Mouse (Mus musculus) gastrocnemius, postnatal 25 days (tissue): ENCODE results near the gene Nufip2. TPM values are rescaled to one million over a fixed set of nuclear protein-coding genes. Genes with fewer than 3 reads are reported as not detected.

ENCODE experiments used
- DNase-seq: peaks from one replicate; pipeline ENCODE4 v3.0.0; 2022
- total RNA-seq, 2 experiments: library from RNA; stranded (reverse); gene quantifications; 1 replicate in 1 of 2; 2 replicates in 1 of 2; pipeline ENCODE4 v1.2.3; 2021

The Nufip2 gene
- total RNA-seq, 2 experiments from 2014 or later: 34.7 to 37.3 TPM

DNA sequence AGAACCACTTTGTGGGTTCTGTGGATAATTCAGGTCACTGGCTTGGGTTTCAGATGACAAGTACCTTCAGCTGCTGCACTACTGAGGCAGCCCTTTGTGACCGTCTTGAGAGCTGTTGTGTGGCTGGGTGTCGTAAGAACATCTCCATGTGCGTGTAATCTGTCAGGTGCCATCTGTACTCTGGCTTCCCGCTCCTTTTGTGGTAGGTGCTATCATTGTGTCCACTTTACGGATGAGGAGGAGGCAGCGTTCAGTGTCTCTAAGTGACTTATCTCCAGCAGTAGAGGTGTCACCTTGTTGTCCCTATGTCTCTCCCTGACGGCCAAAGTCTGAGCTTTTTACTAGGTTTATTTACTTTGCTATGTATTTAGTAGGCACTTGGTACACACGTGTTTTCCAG is 84.4 kb downstream of the Nufip2 start:
- no peak for DNase-seq

DNA sequence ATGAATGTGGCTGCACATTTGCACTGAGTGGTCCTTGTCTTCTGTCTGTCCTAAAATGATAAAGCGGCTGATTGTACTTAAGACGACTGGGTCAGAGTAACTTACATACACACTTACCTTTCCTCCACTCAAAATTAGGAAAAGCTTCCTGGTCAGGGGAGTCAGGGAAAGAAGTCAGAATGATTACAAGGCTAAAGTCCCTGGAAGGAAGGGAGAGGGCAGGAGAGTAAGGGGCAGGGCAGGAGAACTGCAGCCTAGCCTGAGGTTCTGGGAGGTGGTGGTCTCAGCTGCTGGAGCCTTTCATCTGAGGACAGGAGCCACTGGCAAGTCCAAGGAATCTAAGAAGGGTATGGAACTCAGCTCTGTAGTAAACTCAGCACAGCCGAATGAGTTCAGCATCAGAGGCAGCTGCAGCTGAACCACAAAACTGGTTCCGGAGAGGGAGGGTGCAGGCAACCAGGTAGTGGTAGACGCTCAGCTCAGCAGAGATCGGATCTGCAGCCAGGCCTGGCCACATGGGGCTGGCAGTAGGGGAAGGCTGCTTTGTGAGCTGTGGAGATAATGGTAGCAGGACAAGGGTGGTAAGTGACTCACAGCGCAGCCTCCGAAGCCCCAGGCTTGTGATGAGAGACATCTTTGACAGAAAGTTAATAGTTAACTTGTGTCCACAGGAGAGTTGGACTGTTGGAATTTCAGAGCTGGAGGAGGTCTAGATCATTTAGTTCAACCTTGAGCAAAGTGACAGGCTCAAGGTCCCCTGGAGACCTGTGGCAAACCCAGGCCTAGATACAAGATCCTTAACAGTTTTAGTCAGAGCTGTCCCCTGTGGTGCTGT is 86.1 kb downstream of the Nufip2 start:
- no peak for DNase-seq

DNA sequence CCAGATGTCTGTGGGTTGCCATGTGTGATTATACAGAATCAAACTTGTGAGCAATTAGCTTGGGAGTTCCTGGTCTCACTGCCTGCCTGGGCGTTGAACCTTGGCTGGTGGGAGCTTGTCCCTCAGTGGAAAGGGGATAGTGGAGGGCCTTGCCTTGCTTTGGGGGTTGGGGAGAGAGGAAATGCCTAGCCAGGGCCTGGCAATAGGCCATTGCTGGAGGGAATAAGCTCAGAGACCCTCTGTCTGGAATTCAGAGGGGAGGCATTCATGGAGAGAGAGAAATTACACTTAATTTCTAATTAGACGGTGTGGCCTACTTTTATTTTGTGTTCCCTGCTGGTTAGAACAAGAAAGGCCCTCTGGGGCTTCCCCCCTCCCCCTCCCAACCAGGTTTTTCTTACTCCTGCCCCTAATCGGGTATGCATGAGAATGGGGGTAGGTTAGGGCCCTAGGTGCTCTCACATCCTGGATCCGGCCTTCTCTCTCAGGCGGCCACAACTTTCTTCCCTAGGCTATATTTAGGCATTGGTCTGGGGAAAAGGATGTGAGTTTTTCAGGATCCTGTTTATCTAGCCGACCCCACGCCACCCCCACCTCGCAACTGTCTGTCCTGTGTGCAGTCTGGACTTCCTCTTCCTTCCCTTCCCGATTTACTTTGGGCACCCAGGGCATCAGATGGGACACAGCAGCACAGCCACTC is 89.9 kb downstream of the Nufip2 start:
- DNase-seq: no peak

DNA sequence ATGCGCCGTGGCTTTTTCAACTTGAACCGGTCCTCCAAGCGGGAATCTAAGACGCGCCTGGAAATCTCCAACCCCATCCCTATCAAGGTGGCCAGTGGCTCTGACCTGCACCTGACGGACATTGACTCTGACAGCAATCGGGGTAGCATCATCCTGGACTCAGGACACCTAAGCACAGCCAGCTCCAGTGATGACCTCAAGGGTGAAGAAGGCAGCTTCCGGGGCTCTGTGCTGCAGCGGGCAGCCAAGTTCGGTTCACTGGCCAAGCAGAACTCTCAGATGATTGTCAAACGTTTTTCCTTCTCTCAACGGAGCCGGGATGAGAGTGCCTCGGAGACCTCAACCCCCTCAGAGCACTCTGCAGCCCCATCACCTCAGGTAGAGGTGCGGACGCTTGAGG is 91.5 kb downstream of the Nufip2 start:
- no peak for DNase-seq

DNA sequence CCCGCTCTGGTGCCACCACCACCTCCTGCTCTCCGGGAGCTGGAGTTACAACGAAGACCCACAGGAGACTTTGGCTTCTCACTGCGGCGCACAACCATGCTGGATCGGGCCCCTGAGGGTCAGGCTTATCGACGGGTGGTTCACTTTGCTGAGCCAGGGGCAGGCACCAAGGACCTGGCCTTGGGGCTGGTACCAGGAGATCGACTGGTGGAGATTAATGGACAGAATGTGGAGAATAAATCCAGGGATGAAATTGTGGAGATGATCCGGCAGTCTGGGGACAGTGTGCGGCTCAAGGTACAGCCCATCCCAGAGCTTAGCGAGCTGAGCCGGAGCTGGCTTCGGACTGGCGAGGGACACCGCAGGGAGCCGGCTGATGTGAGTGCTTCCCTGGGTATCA is 92.0 kb downstream of the Nufip2 start:
- no peak for DNase-seq

GRCm38 (mm10) chr11:77779240-77779639 is 93.3 kb downstream of the Nufip2 start:
- no peak for DNase-seq

DNA sequence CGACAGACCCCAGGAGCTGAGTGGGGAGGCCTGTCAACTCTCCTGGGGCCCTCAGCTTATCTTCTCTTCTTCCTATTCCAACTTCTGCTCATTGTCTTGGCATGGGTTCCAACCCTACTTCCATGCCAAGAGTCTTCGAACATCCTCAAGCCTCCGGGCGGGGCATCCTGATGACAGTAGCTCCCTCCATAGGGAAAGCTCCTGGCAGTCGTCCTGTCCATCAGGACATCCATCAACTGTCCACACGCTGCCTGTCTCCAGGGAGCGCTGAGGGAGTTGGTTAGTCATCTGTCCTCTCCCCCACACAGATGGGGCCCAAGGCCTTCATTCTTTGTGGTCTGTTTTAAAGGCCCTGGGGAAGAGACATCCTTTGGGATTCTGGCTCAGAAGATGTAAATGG is 95.1 kb downstream of the Nufip2 start:
- DNase-seq: no peak

GRCm38 (mm10) chr11:77782104-77782815 is 96.3 kb downstream of the Nufip2 start:
- DNase-seq: no peak

- DNase-seq: no peak
Measured at GRCm38 (mm10) chr11:77783211-77783746, 97.3 kb downstream of the Nufip2 start.

DNA sequence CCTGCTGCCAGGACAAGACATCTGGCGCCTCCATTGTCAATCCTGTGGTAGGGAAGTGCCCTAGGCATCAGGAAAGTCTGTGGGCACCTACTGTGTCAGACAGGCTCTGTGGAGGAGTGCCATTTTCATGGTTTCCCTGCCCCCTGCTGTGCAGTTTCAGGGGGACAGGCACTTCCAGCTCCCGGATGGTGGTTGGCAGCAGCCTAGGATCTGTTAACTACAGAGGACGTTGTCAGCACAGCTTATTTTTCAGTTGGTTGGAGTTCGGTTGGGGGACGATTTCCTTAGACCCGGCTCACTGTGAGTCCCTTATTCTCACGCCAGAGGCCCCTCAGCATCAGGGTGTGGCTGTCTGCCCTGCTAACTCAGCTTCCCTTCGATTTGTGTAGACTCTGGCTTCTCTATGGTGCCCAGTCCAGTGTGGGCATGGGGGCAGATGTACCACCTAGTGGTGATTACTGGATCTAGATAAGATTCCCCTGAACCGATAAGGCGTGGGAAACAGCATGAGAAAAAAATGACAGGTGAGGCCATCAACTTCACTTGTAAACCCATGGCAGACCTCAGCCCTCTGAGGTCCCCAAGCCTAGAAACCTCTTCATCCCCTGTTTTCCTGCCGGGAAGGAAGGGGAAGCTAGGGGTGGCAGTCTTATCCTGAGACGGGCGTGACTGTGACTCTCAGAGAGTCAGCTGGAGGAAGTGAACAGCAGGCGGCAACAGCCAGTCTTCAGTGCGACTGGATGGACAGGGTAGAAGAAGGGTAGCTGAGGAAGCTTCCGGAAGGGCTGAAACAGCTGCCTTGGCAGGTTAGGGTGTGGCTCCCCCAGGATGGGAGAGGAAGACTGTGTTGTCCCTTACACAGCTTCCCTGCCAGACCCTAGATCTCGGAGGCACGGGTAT is 98.0 kb downstream of the Nufip2 start:
- DNase-seq: no peak

DNA sequence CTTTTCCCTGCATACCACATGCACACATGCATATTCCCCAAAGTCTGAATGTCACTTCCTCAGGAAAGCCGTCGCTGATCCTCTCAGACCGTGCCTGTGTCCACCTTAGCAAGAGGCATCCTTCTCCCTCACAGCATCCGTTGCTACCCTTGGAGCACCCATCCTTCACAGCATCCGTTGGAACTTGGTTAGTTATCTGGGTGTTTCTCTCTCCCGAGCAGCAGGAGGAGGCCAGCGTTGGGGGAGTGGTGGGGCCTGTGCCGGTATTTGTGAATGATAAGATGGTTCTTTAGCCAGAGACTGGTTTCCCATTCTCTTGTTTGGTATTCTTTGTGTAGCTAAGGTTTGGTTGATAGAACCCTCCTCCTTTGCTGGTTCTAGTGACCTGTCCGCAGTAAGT is 98.9 kb downstream of the Nufip2 start:
- DNase-seq: no peak

GRCm38 (mm10) chr11:77785396-77785767 is 99.4 kb downstream of the Nufip2 start:
- DNase-seq: no peak

- no peak for DNase-seq
Measured at GRCm38 (mm10) chr11:77785768-77786561, 100.0 kb downstream of the Nufip2 start.

- no peak for DNase-seq
Measured at GRCm38 (mm10) chr11:77787707-77788106, 101.8 kb downstream of the Nufip2 start, which contains the start of gene Gm10277. Gene Gm10277 (minus strand): TSS chr11:77787747.

GRCm38 (mm10) chr11:77789512-77789911 is 103.6 kb downstream of the Nufip2 start:
- DNase-seq: no peak

DNA sequence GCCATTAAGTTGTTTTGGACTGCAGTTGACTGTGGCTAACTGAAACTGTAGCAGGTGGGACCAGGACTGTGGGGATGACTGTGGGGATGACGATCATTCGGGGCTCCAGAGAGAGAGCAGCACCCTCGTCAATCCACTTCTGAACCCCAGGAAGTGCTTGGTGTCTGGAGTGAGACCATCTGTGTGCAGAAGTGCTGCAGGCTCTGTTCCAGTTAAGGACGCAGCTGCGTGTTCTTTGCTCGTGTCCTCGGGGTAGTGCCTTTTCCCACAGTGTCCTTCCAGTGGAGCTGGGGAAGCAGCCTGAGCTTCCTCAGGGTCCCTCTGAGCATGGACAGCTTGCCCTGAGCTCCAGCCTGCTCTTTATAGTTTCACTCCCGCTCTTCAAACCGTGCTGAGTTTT is 104.3 kb downstream of the Nufip2 start:
- DNase-seq: no peak

GRCm38 (mm10) chr11:77791241-77791727 is 105.3 kb downstream of the Nufip2 start:
- DNase-seq: no peak
